Mouse (Mus musculus) embryonic fibroblast, embryonic 13.5 days (primary cell): ENCODE measurements at regions not wholly inside any gene's neighbourhood (a gene's known extent, or its start where the extent isn't known, plus 50 kb on each side); places are given as distances from the start of the nearest gene placed in this dataset.

ENCODE experiments used
- CTCF ChIP-seq: IDR thresholded peaks from 2 replicates; pipeline ENCODE4 v1.5.1; 2011; ENCODE audit warnings: mild to moderate bottlenecking, control low read depth, low read length, moderate library complexity, borderline replicate concordance; ENCODE audit not compliant: insufficient read depth
- POLR2A ChIP-seq: IDR thresholded peaks from 2 replicates; pipeline ENCODE4 v1.6.1; 2011; ENCODE audit warnings: low read depth, mild to moderate bottlenecking, control low read depth, low read length, moderate library complexity

GRCm38 (mm10) chr14:101378545-101378944 is 178.4 kb upstream of the Prr30 start:
- TF ChIP-seq POLR2A (no peak), CTCF (no peak)
